Mouse (Mus musculus) ES-Bruce4 (cell line): ENCODE results near the gene Capn13.

ENCODE experiments used
- CTCF ChIP-seq: IDR thresholded peaks from one replicate; pipeline ENCODE4 v1.8.1; 2011; ENCODE audit warnings: low read depth, low read length
- EP300 ChIP-seq: IDR thresholded peaks from 2 replicates; pipeline ENCODE4 v1.6.1; 2011; ENCODE audit warnings: low read depth, low read length; ENCODE audit not compliant: insufficient read depth
- POLR2A ChIP-seq: IDR thresholded peaks from one replicate; pipeline ENCODE4 v1.8.1; 2011; ENCODE audit warnings: low read length; ENCODE audit not compliant: insufficient read depth

- TF ChIP-seq POLR2A (no peak), CTCF (no peak), EP300 (no peak)
Observed at GRCm38 (mm10) chr17:73270871-73271796, 129.5 kb downstream of the Capn13 start.
